Mouse (Mus musculus) kidney, postnatal 0 days (tissue): ENCODE data around the gene Sult1c1. TPM values are rescaled to one million over a fixed set of nuclear protein-coding genes. Genes with fewer than 3 reads are reported as not detected.
"Not testable (repeated sequence)": the region's sequence is repeated elsewhere in the genome, so short reads cannot be mapped to it uniquely, and the experiment has no call there.

ENCODE experiments used
- ATAC-seq: fragments of 200-750 bp; cut with Nextera tagmentation; replicated peaks from 2 replicates; pipeline ENCODE4 v1.8.0; 2017; ENCODE audit warnings: low read depth, moderate number of reproducible peaks, moderate TSS enrichment, moderate library complexity; ENCODE audit not compliant: low FRiP score
- DNase-seq: peaks from one replicate; pipeline ENCODE4 v3.0.0-alpha.2; 2016; ENCODE audit warnings: low spot score
- H3K27ac ChIP-seq: fragments of 300-500 bp; sonication (generic); 2 replicates; pipeline ENCODE4 v1.5.1; 2014; ENCODE audit warnings: mild to moderate bottlenecking
- H3K27me3 ChIP-seq: fragments of 300-500 bp; sonication (generic); 2 replicates; pipeline ENCODE4 v1.6.1; 2014; ENCODE audit warnings: low read length, mixed read lengths; ENCODE audit not compliant: insufficient read depth
- H3K36me3 ChIP-seq: fragments of 300-500 bp; sonication (generic); 2 replicates; pipeline ENCODE4 v1.6.1; 2014; ENCODE audit warnings: low read length, mixed read lengths; ENCODE audit not compliant: insufficient read depth
- H3K4me1 ChIP-seq: fragments of 300-500 bp; sonication (generic); replicated peaks from 2 replicates; pipeline ENCODE4 v1.6.1; 2014; ENCODE audit warnings: antibody characterized with exemption, low read length, mixed read lengths; ENCODE audit not compliant: insufficient read depth
- H3K4me2 ChIP-seq: fragments of 300-500 bp; sonication (generic); 2 replicates; pipeline ENCODE4 v1.6.1; 2014; ENCODE audit warnings: mild to moderate bottlenecking, low read length, moderate library complexity, mixed read lengths
- H3K4me3 ChIP-seq: fragments of 300-500 bp; sonication (generic); replicated peaks from 2 replicates; pipeline ENCODE4 v1.5.1; 2014; ENCODE audit warnings: low read depth, low read length
- H3K9ac ChIP-seq: fragments of 300-500 bp; sonication (generic); 2 replicates; pipeline ENCODE4 v1.6.1; 2014; ENCODE audit warnings: low read depth, low read length
- H3K9me3 ChIP-seq: fragments of 300-500 bp; sonication (generic); replicated peaks from 2 replicates; pipeline ENCODE4 v1.6.1; 2016; ENCODE audit warnings: low read length, inconsistent platforms, mixed read lengths
- CTCF ChIP-seq: IDR thresholded peaks from 2 replicates; pipeline ENCODE4 v1.5.1; 2016; ENCODE audit warnings: antibody characterized with exemption, low read depth, mild to moderate bottlenecking, moderate library complexity
- WGBS: fragments of 180-500 bp; shearing (Covaris S2); extraction: QIAGEN DNeasy Blood & Tissue Kit; methylation state at CpG from one replicate; pipeline ENCODE4 v1.1.7; 2014; 5-methylcytosine and 5-hydroxymethylcytosine counted together
- polyA plus RNA-seq: library from polyadenylated mRNA; unstranded; fragments of >200 nt; fragmentation: Nextera tagmentation; extraction: Ambion mirVana; gene quantifications from 2 replicates; pipeline ENCODE4 v1.2.1, GENCODE M21; 2015

Gene Sult1c1
- polyA plus RNA-seq, result not detected in 2 replicates

GRCm38 (mm10) chr17:53990574-53990973 is at the start of gene Sult1c1:
Gene Sult1c1 (minus strand): TSS chr17:53990674.
- 89% methylated on average over 6 of the region's 6 CpGs for WGBS
- no peaks in the 10 kb centered on the region for H3K27me3 ChIP-seq
- no peaks in the 10 kb centered on the region for H3K4me1 ChIP-seq
- no peak within 1 kb of the TSS for H3K27ac ChIP-seq
- no peak within 1 kb of the TSS for H3K9ac ChIP-seq
- no peaks in the 10 kb centered on the region for H3K36me3 ChIP-seq
- ATAC-seq (no peak), DNase-seq (no peak)
- no peak for TF ChIP-seq CTCF
- H3K4me2 ChIP-seq, result no peak within 1 kb of the TSS
- H3K4me3 ChIP-seq, result no peak within 1 kb of the TSS
- H3K9me3 ChIP-seq, result no peaks in the 10 kb centered on the region

- no peaks in the 10 kb centered on the region for H3K9me3 ChIP-seq
- 8% methylated on average over 1 of the region's 1 CpGs for WGBS
Observed at GRCm38 (mm10) chr17:54014204-54014603, 23.7 kb upstream of the Sult1c1 start.

GRCm38 (mm10) chr17:54011196-54011595 is 20.7 kb upstream of the Sult1c1 start:
- no peak overlapping the region for H3K4me2 ChIP-seq
- no peaks in the 10 kb centered on the region for H3K9me3 ChIP-seq
- DNase-seq (no peak), ATAC-seq (no peak)
- no peak overlapping the region for H3K9ac ChIP-seq
- no peaks in the 10 kb centered on the region for H3K27me3 ChIP-seq
- H3K4me1 ChIP-seq, result no peaks in the 10 kb centered on the region
- H3K36me3 ChIP-seq, result no peaks in the 10 kb centered on the region
- no peak overlapping the region for H3K4me3 ChIP-seq
- TF ChIP-seq CTCF, result no peak
- H3K27ac ChIP-seq, result no peak overlapping the region

More at GRCm38 (mm10) chr17:54014204-54014603, 23.7 kb upstream of the Sult1c1 start:
- Histone ChIP-seq H3K4me2 (no peak overlapping the region), H3K27ac (no peak overlapping the region), H3K36me3 (no peaks in the 10 kb centered on the region), H3K4me3 (no peak overlapping the region), H3K4me1 (no peaks in the 10 kb centered on the region), H3K9ac (no peak overlapping the region), H3K27me3 (no peaks in the 10 kb centered on the region)
- ATAC-seq, result no peak
- DNase-seq, result peak; percentile 22
- TF ChIP-seq CTCF, result peak; percentile 78

GRCm38 (mm10) chr17:54010536-54010935 is 20.1 kb upstream of the Sult1c1 start:
- H3K27ac ChIP-seq, H3K4me1 ChIP-seq, DNase-seq, H3K4me2 ChIP-seq, H3K27me3 ChIP-seq, H3K36me3 ChIP-seq, H3K9ac ChIP-seq, H3K4me3 ChIP-seq, ATAC-seq, H3K9me3 ChIP-seq: not testable (repeated sequence)
- 56% methylated on average over 1 of the region's 1 CpGs for WGBS

- H3K4me1 ChIP-seq, result no peaks in the 10 kb centered on the region
- DNase-seq, result no peak
- H3K4me3 ChIP-seq, result no peak overlapping the region
- H3K9me3 ChIP-seq, result no peaks in the 10 kb centered on the region
- no peak overlapping the region for H3K4me2 ChIP-seq
- ATAC-seq, result no peak
- no peak overlapping the region for H3K27ac ChIP-seq
- 65% methylated on average over 4 of the region's 4 CpGs for WGBS
- no peaks in the 10 kb centered on the region for H3K27me3 ChIP-seq
- TF ChIP-seq CTCF, result no peak
- no peaks in the 10 kb centered on the region for H3K36me3 ChIP-seq
- no peak overlapping the region for H3K9ac ChIP-seq
Observed at GRCm38 (mm10) chr17:54003522-54003921, 13.0 kb upstream of the Sult1c1 start.

GRCm38 (mm10) chr17:53973606-53974005 is 16.9 kb downstream of the Sult1c1 start:
- DNase-seq, result no peak
- ATAC-seq, result no peak
- TF ChIP-seq CTCF, result no peak
- WGBS, result 80% methylated on average over 4 of the region's 4 CpGs
- H3K4me1 ChIP-seq, result no peaks in the 10 kb centered on the region
- H3K9me3 ChIP-seq, result no peaks in the 10 kb centered on the region
- no peak overlapping the region for H3K27ac ChIP-seq
- no peak overlapping the region for H3K4me3 ChIP-seq
- H3K36me3 ChIP-seq, result no peaks in the 10 kb centered on the region
- H3K27me3 ChIP-seq, result no peaks in the 10 kb centered on the region
- no peak overlapping the region for H3K4me2 ChIP-seq
- no peak overlapping the region for H3K9ac ChIP-seq

- ATAC-seq, result no peak
- 84% methylated on average over 19 of the region's 19 CpGs for WGBS
Observed at GRCm38 (mm10) chr17:53941569-53942162, 48.8 kb downstream of the Sult1c1 start.

More at GRCm38 (mm10) chr17:53941569-53942162, 48.8 kb downstream of the Sult1c1 start:
- no peak for TF ChIP-seq CTCF
- no peak for DNase-seq
- Histone ChIP-seq H3K36me3 (no peaks in the 10 kb centered on the region), H3K9me3 (no peaks in the 10 kb centered on the region), H3K4me3 (no peak overlapping the region), H3K4me1 (no peaks in the 10 kb centered on the region), H3K4me2 (no peak overlapping the region), H3K27me3 (no peaks in the 10 kb centered on the region), H3K27ac (no peak overlapping the region), H3K9ac (no peak overlapping the region)
